Mouse (Mus musculus): ENCODE results near the gene 3110009E18Rik.

GRCm38 (mm10) chr1:120118854-120119253 is 2.1 kb upstream of the 3110009E18Rik start:
- no peak for TF ChIP-seq POLR2A (IDR thresholded peaks at IDR 0.05; ENCODE audit: control insufficient read depth, extremely low read depth, insufficient read depth, low read length, poor library complexity)
- no peak for TF ChIP-seq CTCF (IDR thresholded peaks at IDR 0.05; ENCODE audit: borderline replicate concordance, control insufficient read depth, extremely low read depth, insufficient read depth, low read length, poor library complexity)
